Mouse (Mus musculus) lung, embryonic 16.5 days (tissue): ENCODE measurements around the gene Pex14. TPM values are rescaled to one million over a fixed set of nuclear protein-coding genes. Genes with fewer than 3 reads are reported as not detected.
A peak's percentile ranks its signal among the peaks of the same experiment; 100 is the strongest.

ENCODE experiments used
- ATAC-seq: fragments of 200-750 bp; cut with Nextera tagmentation; 2 replicates; pipeline ENCODE4 v1.8.0; 2017; ENCODE audit warnings: low read depth, mild to moderate bottlenecking, moderate library complexity
- H3K27ac ChIP-seq: fragments of 300-500 bp; sonication (generic); 2 replicates; pipeline ENCODE4 v1.5.1; 2014; ENCODE audit warnings: mild to moderate bottlenecking, control low read depth, low read length
- H3K27me3 ChIP-seq: fragments of 300-500 bp; sonication (generic); 2 replicates; pipeline ENCODE4 v1.6.1; 2014; ENCODE audit warnings: low read depth, low read length, mixed read lengths; ENCODE audit not compliant: control insufficient read depth, insufficient read depth
- H3K36me3 ChIP-seq: fragments of 300-500 bp; sonication (generic); 2 replicates; pipeline ENCODE4 v1.6.1; 2014; ENCODE audit warnings: low read length; ENCODE audit not compliant: control insufficient read depth, insufficient read depth
- H3K4me1 ChIP-seq: fragments of 300-500 bp; sonication (generic); replicated peaks from 2 replicates; pipeline ENCODE4 v1.6.1; 2014; ENCODE audit warnings: low read length, mixed read lengths; ENCODE audit not compliant: control insufficient read depth, insufficient read depth
- H3K4me2 ChIP-seq: fragments of 300-500 bp; sonication (generic); 2 replicates; pipeline ENCODE4 v1.6.1; 2014; ENCODE audit warnings: low read depth, low read length, control low read depth
- H3K4me3 ChIP-seq: fragments of 300-500 bp; sonication (generic); 2 replicates; pipeline ENCODE4 v1.5.1; 2014; ENCODE audit warnings: mild to moderate bottlenecking, low read length, control low read depth
- H3K9ac ChIP-seq: fragments of 300-500 bp; sonication (generic); 2 replicates; pipeline ENCODE4 v1.6.1; 2014; ENCODE audit warnings: low read length, control low read depth
- H3K9me3 ChIP-seq: fragments of 300-500 bp; sonication (generic); 2 replicates; pipeline ENCODE4 v1.6.1; 2016; ENCODE audit warnings: low read length; ENCODE audit not compliant: control insufficient read depth
- WGBS: fragments of 180-500 bp; shearing (Covaris S2); extraction: QIAGEN DNeasy Blood & Tissue Kit; methylation state at CpG from one replicate; pipeline ENCODE4 v1.1.7; 2014; 5-methylcytosine and 5-hydroxymethylcytosine counted together
- polyA plus RNA-seq: library from polyadenylated mRNA; unstranded; fragments of >200 nt; fragmentation: Nextera tagmentation; extraction: Ambion mirVana; gene quantifications from 2 replicates; pipeline ENCODE4 v1.2.1, GENCODE M21; 2015

Gene Pex14
- polyA plus RNA-seq, 1 experiment from 2014 or later: 48.8 TPM

- H3K36me3 ChIP-seq: no peaks in the 10 kb centered on the region
- 9% methylated on average over 16 of the region's 16 CpGs for WGBS
- H3K4me2 ChIP-seq: peak overlapping the region; percentile 22
- H3K4me1 ChIP-seq: peaks cover 25% of the 10 kb centered on the region
- peak; percentile 75 for ATAC-seq
- no peak overlapping the region for H3K4me3 ChIP-seq
- H3K9me3 ChIP-seq: no peaks in the 10 kb centered on the region
- peak overlapping the region; percentile 16; the same call in 1 of the 2 replicates for H3K9ac ChIP-seq
- peak overlapping the region; percentile 76 for H3K27ac ChIP-seq
- no peaks in the 10 kb centered on the region for H3K27me3 ChIP-seq
These were observed 50.1 kb downstream of the Pex14 start for GRCm38 (mm10) chr4:149049351-149050159.

- Histone ChIP-seq H3K4me1 (peaks cover 25% of the 10 kb centered on the region), H3K36me3 (no peaks in the 10 kb centered on the region), H3K4me3 (no peak overlapping the region), H3K9ac (peak overlapping the region; percentile 15; the same call in 1 of the 2 replicates), H3K27ac (peak overlapping the region; percentile 76), H3K9me3 (no peaks in the 10 kb centered on the region), H3K4me2 (peak overlapping the region; percentile 22; the same call in 1 of the 2 replicates), H3K27me3 (no peaks in the 10 kb centered on the region)
- 38% methylated on average over 10 of the region's 10 CpGs for WGBS
- ATAC-seq: peak; percentile 61; the same call in 1 of the 2 replicates
These were observed 50.9 kb downstream of the Pex14 start for GRCm38 (mm10) chr4:149048625-149049228.

- Histone ChIP-seq H3K27ac (no peak overlapping the region), H3K4me1 (peaks cover 25% of the 10 kb centered on the region), H3K27me3 (no peaks in the 10 kb centered on the region), H3K4me2 (peak overlapping the region; percentile 37), H3K36me3 (no peaks in the 10 kb centered on the region), H3K4me3 (no peak overlapping the region), H3K9ac (no peak overlapping the region), H3K9me3 (no peaks in the 10 kb centered on the region)
- ATAC-seq: peak; percentile 68; the same call in 1 of the 2 replicates
- WGBS: 9% methylated on average over 10 of the region's 10 CpGs
These were observed 52.3 kb downstream of the Pex14 start for GRCm38 (mm10) chr4:149047360-149047759.

GRCm38 (mm10) chr4:149045885-149046284 lies 53.8 kb downstream of the Pex14 start:
- Histone ChIP-seq H3K4me1 (peaks cover 25% of the 10 kb centered on the region), H3K9me3 (no peaks in the 10 kb centered on the region), H3K4me3 (no peak overlapping the region), H3K27me3 (no peaks in the 10 kb centered on the region), H3K4me2 (no peak overlapping the region), H3K9ac (no peak overlapping the region), H3K27ac (no peak overlapping the region), H3K36me3 (no peaks in the 10 kb centered on the region)
- 58% methylated on average over 5 of the region's 5 CpGs for WGBS
- ATAC-seq: no peak

- no peaks in the 10 kb centered on the region for H3K36me3 ChIP-seq
- no peak overlapping the region for H3K9ac ChIP-seq
- ATAC-seq: no peak
- H3K4me3 ChIP-seq: no peak overlapping the region
- no peak overlapping the region for H3K27ac ChIP-seq
- WGBS: 70% methylated on average over 6 of the region's 6 CpGs
- no peaks in the 10 kb centered on the region; the same call in 1 of the 2 replicates for H3K4me1 ChIP-seq
- no peaks in the 10 kb centered on the region for H3K9me3 ChIP-seq
- no peak overlapping the region for H3K4me2 ChIP-seq
- no peaks in the 10 kb centered on the region for H3K27me3 ChIP-seq
These were observed 59.4 kb downstream of the Pex14 start for GRCm38 (mm10) chr4:149040289-149040688.

- no peaks in the 10 kb centered on the region for H3K36me3 ChIP-seq
- 56% methylated on average over 6 of the region's 6 CpGs for WGBS
- ATAC-seq: no peak
These were observed 62.0 kb downstream of the Pex14 start for GRCm38 (mm10) chr4:149037706-149038105.

GRCm38 (mm10) chr4:149036592-149036991 lies 63.1 kb downstream of the Pex14 start:
- no peaks in the 10 kb centered on the region for H3K27me3 ChIP-seq
- H3K27ac ChIP-seq: no peak overlapping the region
- WGBS: 58% methylated on average over 9 of the region's 9 CpGs
- H3K4me2 ChIP-seq: no peak overlapping the region
- H3K4me3 ChIP-seq: no peak overlapping the region
- no peaks in the 10 kb centered on the region; the same call in 1 of the 2 replicates for H3K4me1 ChIP-seq
- no peaks in the 10 kb centered on the region for H3K36me3 ChIP-seq
- ATAC-seq: no peak
- no peaks in the 10 kb centered on the region for H3K9me3 ChIP-seq
- H3K9ac ChIP-seq: no peak overlapping the region

More at GRCm38 (mm10) chr4:149037706-149038105, 62.0 kb downstream of the Pex14 start:
- Histone ChIP-seq H3K4me2 (no peak overlapping the region), H3K9ac (no peak overlapping the region), H3K4me3 (no peak overlapping the region), H3K4me1 (no peaks in the 10 kb centered on the region; the same call in 1 of the 2 replicates), H3K9me3 (no peaks in the 10 kb centered on the region), H3K27ac (no peak overlapping the region), H3K27me3 (no peaks in the 10 kb centered on the region)

- H3K36me3 ChIP-seq: no peaks in the 10 kb centered on the region
- 81% methylated on average over 4 of the region's 4 CpGs for WGBS
- ATAC-seq: no peak
These were observed 68.2 kb downstream of the Pex14 start for GRCm38 (mm10) chr4:149031507-149031906.

GRCm38 (mm10) chr4:149027571-149027970 lies 72.1 kb downstream of the Pex14 start:
- Histone ChIP-seq H3K4me2 (no peak overlapping the region), H3K27ac (no peak overlapping the region), H3K4me3 (no peak overlapping the region), H3K9me3 (no peaks in the 10 kb centered on the region), H3K27me3 (no peaks in the 10 kb centered on the region), H3K36me3 (no peaks in the 10 kb centered on the region), H3K9ac (no peak overlapping the region), H3K4me1 (peaks cover 1% of the 10 kb centered on the region; the same call in 1 of the 2 replicates)
- 61% methylated on average over 9 of the region's 9 CpGs for WGBS
- ATAC-seq: no peak

More at GRCm38 (mm10) chr4:149031507-149031906, 68.2 kb downstream of the Pex14 start:
- no peaks in the 10 kb centered on the region for H3K27me3 ChIP-seq
- no peak overlapping the region for H3K27ac ChIP-seq
- no peak overlapping the region for H3K9ac ChIP-seq
- H3K4me2 ChIP-seq: no peak overlapping the region
- H3K9me3 ChIP-seq: no peaks in the 10 kb centered on the region
- H3K4me3 ChIP-seq: no peak overlapping the region
- H3K4me1 ChIP-seq: no peaks in the 10 kb centered on the region
